Comparison of ENCODE assay signal across 8 mouse cellular contexts in the genomic region with DNA sequence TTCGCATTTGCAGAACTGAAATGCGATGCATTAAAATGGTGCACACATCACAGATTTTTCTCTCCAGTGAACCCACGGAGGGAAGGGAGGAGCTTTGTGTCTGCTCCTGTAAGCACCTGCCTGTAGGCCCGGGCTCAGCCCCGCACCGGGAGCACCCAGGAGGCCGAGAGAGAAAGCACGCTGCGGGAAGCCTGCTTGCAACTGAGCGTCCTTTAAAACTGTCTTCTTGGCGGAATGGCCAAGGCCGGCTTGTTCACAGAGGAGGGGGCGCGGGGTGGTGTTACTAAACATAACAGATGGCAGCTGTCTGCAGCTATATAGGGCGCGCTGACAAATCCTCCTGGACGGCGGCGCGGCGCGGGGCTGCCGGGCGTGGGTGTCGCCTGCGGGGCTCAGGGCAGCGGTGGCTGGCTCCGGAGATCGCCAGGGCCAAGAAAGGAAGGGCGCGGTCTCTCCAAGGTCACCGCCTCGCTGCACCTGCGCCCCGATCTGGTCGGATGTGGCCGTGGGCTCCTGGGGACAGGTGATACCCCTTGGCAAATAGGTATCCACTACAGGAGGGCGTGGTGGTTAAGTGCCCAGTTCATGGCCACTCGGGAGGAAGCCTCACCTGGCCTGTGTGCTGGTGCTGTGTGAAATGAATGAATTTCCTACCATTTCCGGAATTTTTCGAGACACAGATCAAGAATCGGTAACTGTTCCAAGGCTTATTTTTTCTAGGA.
DNase-seq lines count a peak whose midpoint lies in the region; ATAC-seq and TF ChIP-seq lines count a peak whose summit lies in the region.

No protein-coding gene starts in this region.

- 8% methylated on average over 42 of the region's 42 CpGs for WGBS in embryonic facial prominence, embryonic 12.5 days
- WGBS in heart, embryonic 13.5 days: 8% methylated on average over 42 of the region's 42 CpGs
- 8% methylated on average over 42 of the region's 42 CpGs for WGBS in liver, postnatal 0 days (ENCODE audit: insufficient replicate concordance)

- TF ChIP-seq EP300 in liver, postnatal 0 days (IDR thresholded peaks at IDR 0.05; ENCODE audit: low read depth): no peak

- peaks cover 2% of the 10 kb centered on the region; the same call in 1 of the 2 replicates for H3K4me1 ChIP-seq in testis, adult 2 months (ENCODE audit: control insufficient read depth, insufficient read depth, low read length)
- peaks cover 7% of the 10 kb centered on the region; the same call in 1 of the 2 replicates for H3K4me1 ChIP-seq in embryonic facial prominence, embryonic 12.5 days
- peaks cover 7% of the 10 kb centered on the region for H3K4me1 ChIP-seq in heart, embryonic 13.5 days
- H3K4me1 ChIP-seq in liver, postnatal 0 days (ENCODE audit: insufficient read depth): no peaks in the 10 kb centered on the region

- H3K9ac ChIP-seq in embryonic facial prominence, embryonic 12.5 days: peak overlapping the region; percentile 27
- H3K9ac ChIP-seq in heart, embryonic 13.5 days: peak overlapping the region; percentile 73
- H3K9ac ChIP-seq in liver, postnatal 0 days (replicated peaks): no peak overlapping the region; the same call in 1 of the 2 replicates

- H3K4me2 ChIP-seq in embryonic facial prominence, embryonic 12.5 days (replicated peaks): peak overlapping the region; percentile 56
- peak overlapping the region; percentile 77 for H3K4me2 ChIP-seq in heart, embryonic 13.5 days
- H3K4me2 ChIP-seq in liver, postnatal 0 days (ENCODE audit: low read depth, low read length): peak overlapping the region; percentile 66

- no peak for TF ChIP-seq CTCF in testis, adult 2 months (IDR thresholded peaks at IDR 0.05; ENCODE audit: control insufficient read depth, insufficient read depth, insufficient replicate concordance, low read depth, low read length)
- no peak for TF ChIP-seq CTCF in liver, postnatal 0 days (IDR thresholded peaks at IDR 0.05; ENCODE audit: low read depth)

- ATAC-seq in embryonic facial prominence, embryonic 12.5 days (ENCODE audit: insufficient number of reproducible peaks, insufficient read depth, low FRiP score, low TSS enrichment): no peak
- ATAC-seq in heart, embryonic 13.5 days (ENCODE audit: extremely low read depth, insufficient number of reproducible peaks, low FRiP score, low TSS enrichment): no peak
- no peak for ATAC-seq in liver, postnatal 0 days

- H3K27me3 ChIP-seq in testis, adult 2 months (ENCODE audit: control insufficient read depth, insufficient read depth, low read length): no peaks in the 10 kb centered on the region
- peaks cover 39% of the 10 kb centered on the region for H3K27me3 ChIP-seq in embryonic facial prominence, embryonic 12.5 days
- peaks cover 46% of the 10 kb centered on the region for H3K27me3 ChIP-seq in heart, embryonic 13.5 days (replicated peaks)
- peaks cover 26% of the 10 kb centered on the region for H3K27me3 ChIP-seq in liver, postnatal 0 days (ENCODE audit: insufficient read depth, low read length)

- TF ChIP-seq POLR2A in testis, adult 2 months (IDR thresholded peaks at IDR 0.05; ENCODE audit: control insufficient read depth, low read depth, low read length): no peak

- H3K36me3 ChIP-seq in testis, adult 2 months (ENCODE audit: control insufficient read depth, insufficient read depth, low read length): no peaks in the 10 kb centered on the region
- H3K36me3 ChIP-seq in embryonic facial prominence, embryonic 12.5 days: no peaks in the 10 kb centered on the region
- no peaks in the 10 kb centered on the region for H3K36me3 ChIP-seq in heart, embryonic 13.5 days
- no peaks in the 10 kb centered on the region for H3K36me3 ChIP-seq in liver, postnatal 0 days (replicated peaks; ENCODE audit: insufficient read depth, low read length)

- no peaks in the 10 kb centered on the region for H3K9me3 ChIP-seq in embryonic facial prominence, embryonic 12.5 days
- H3K9me3 ChIP-seq in heart, embryonic 13.5 days: no peaks in the 10 kb centered on the region
- no peaks in the 10 kb centered on the region for H3K9me3 ChIP-seq in liver, postnatal 0 days (ENCODE audit: low read length)

- DNase-seq in testis, postnatal 14 days (ENCODE audit: low spot score): no peak
- DNase-seq in layer of hippocampus, adult 9-10 months (ENCODE audit: low spot score): peak; percentile 18
- DNase-seq in liver, postnatal 0 days: no peak
- peak; percentile 69 for DNase-seq in right cerebral cortex, postnatal 4 days
- DNase-seq in spleen, postnatal 10 days (ENCODE audit: low spot score in 2 of 2): no peak

- peak overlapping the region; percentile 58 for H3K4me3 ChIP-seq in testis, adult 2 months (ENCODE audit: control insufficient read depth, low read depth, low read length)
- peak overlapping the region; percentile 35 for H3K4me3 ChIP-seq in embryonic facial prominence, embryonic 12.5 days
- H3K4me3 ChIP-seq in heart, embryonic 13.5 days: peak overlapping the region; percentile 50
- peak overlapping the region; percentile 33 for H3K4me3 ChIP-seq in liver, postnatal 0 days (ENCODE audit: low read depth, low read length)

- no peak overlapping the region for H3K27ac ChIP-seq in testis, adult 2 months (ENCODE audit: control insufficient read depth, insufficient read depth, low read depth, low read length)
- no peak overlapping the region for H3K27ac ChIP-seq in embryonic facial prominence, embryonic 12.5 days
- H3K27ac ChIP-seq in heart, embryonic 13.5 days (replicated peaks): no peak overlapping the region
- H3K27ac ChIP-seq in liver, postnatal 0 days (ENCODE audit: low read depth): no peak overlapping the region

Comparison
In these comparisons a context has a peak if more than half of its experiments do, and no peak if none do; other contexts are left out.
1. DNase-seq: peak in layer of hippocampus, adult 9-10 months (single experiment) and right cerebral cortex, postnatal 4 days (single experiment); none in testis, postnatal 14 days (single experiment), liver, postnatal 0 days (single experiment) and spleen, postnatal 10 days (0 of 2).
2. Peak in every context shown above with its lines, with median percentiles within 50 percentile points of each other: H3K4me3 ChIP-seq and H3K4me2 ChIP-seq.